Mouse (Mus musculus) CD4-positive, CD25-positive, alpha-beta regulatory T cell, adult 4 months (primary cell): ENCODE results near the gene Ndufv3. TPM values are rescaled to one million over a fixed set of nuclear protein-coding genes. Genes with fewer than 3 reads are reported as not detected.

Experiments
- ATAC-seq: one replicate; pipeline ENCODE4 v1.8.0; 2017
- polyA plus RNA-seq, 2 experiments: library from polyadenylated mRNA; unstranded; fragments of 100-300 nt; shearing (Covaris generic); gene quantifications; one replicate each; pipeline ENCODE4 v1.2.1; 2017

Gene Ndufv3
- polyA plus RNA-seq, 2 experiments from 2014 or later = 217 to 229 TPM

DNA sequence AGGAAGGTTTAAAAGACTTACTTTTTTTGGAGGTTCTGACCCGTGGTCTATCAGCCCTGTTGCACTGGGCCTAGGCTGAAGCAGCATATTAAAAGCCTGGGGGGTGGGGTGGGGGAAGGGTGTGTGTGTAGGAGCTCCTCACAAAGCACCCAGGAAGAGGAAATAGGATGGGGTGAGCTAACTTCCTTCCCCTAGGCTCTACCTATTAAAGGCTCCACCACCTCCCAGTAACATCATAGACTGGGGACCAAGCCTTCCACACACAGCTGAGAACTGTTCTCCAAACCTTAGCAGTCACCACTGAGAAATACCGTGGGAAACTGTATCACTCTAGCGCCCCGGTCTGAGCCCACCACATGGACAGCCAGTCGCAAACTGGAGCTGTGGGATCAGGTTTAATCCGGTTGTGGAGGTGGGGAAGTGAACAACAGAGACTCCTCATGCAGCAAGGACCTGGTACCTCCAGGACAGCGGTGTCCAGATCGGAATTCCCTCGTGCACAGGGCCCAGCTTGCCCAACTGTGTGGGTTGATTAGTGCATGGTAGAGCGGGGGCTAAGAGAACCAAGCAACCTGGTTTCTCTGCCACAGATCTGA, 38.1 kb downstream of the Ndufv3 start:
- peak; percentile 65 for ATAC-seq

DNA sequence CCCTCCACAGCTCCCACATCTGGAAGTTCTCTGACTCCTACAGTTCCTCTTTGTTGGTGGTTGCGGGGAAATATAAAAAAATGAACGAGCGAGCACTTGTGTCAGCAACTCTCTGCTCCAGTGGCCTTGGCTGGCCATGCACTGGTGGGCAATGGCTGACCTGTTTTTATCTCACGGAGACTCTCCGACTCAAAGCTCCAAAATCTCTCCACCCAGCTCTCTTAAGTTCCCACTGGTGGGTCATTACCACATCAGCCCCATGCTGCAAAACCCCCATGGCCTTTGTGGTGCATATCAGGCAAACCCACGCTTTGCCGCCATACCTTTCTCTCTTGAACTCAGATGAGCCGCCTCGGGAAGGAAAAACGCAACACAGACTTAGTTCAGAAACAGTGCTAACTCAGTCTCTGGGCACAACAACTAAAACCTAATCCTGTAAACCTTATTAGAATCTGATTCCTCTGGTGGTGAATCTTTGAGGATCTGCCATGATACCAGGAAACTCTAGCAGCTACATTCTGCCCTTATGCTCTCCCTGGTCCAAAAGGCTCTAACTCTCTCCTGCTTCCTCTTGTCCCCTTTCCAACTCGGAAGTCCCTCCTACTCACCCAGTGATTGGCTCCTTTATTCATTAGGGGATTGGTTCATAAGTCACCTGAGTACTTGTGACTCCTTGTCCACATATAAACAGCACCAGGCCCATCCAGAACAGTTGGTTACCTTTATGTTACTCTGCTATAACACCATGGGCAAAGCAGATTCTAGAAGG, 39.3 kb downstream of the Ndufv3 start:
- ATAC-seq = no peak

- ATAC-seq = no peak
Observed at GRCm38 (mm10) chr17:31563632-31564014, 43.7 kb downstream of the Ndufv3 start.

GRCm38 (mm10) chr17:31564015-31564857, 44.3 kb downstream of the Ndufv3 start, which contains the start of gene Pknox1:
Gene Pknox1 (plus strand): TSS chr17:31564734.
- ATAC-seq = peak; percentile 88

- ATAC-seq = no peak
Observed at GRCm38 (mm10) chr17:31564858-31565140, 44.9 kb downstream of the Ndufv3 start.

- ATAC-seq = peak; percentile 15
Observed at GRCm38 (mm10) chr17:31565141-31566056, 45.5 kb downstream of the Ndufv3 start.

GRCm38 (mm10) chr17:31566276-31566675, 46.4 kb downstream of the Ndufv3 start:
- ATAC-seq = no peak

DNA sequence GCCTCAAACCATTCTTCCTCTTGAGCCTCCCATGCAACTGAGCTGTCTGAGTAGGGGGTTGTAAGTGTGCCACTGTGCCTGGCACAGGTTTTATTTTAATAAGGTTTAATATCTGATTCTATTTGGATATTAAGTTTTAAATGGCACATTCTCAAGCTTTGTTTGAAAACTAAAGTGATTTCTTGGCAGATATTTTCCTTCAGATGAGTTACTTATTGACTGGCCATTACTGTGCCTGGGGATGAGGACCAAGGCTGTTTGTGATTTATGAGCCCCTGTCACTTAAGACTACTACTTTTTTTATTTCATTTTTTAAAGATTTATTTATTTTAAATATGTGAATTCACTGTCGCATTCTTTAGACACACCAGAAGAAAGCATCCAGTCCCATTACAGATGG, 49.8 kb downstream of the Ndufv3 start:
- ATAC-seq = no peak

DNA sequence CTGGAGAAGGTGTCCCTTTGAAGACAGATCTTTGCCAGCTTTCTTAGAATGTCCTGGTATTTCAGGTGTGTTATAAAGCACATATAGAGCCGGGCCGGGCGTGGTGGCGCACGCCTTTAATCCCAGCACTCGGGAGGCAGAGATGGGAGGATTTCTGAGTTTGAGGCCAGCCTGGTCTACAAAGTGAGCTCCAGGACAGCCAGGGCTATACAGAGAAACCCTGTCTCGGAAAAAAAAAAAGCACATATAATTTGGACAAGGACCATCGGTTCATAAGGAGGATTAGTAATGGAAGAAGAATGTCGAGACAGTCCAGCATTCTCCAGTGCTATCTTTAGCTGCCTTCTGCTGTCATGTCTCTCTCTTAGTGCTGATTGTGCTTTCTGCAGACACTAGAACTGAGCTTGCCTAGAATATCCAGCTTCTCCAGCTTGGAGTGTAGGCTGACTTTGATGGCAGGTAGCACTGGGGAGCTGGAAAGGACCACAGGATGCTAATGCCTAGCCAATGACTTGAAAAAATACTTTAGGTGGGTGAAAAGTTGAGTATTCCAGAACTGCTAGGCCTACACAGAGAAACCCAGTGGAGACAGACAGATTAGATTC, 50.5 kb downstream of the Ndufv3 start:
- ATAC-seq = no peak

GRCm38 (mm10) chr17:31571689-31572088, 51.8 kb downstream of the Ndufv3 start:
- no peak for ATAC-seq

- ATAC-seq = no peak
Observed at GRCm38 (mm10) chr17:31574662-31575061, 54.7 kb downstream of the Ndufv3 start.

GRCm38 (mm10) chr17:31576394-31577175, 56.7 kb downstream of the Ndufv3 start:
- ATAC-seq = no peak

DNA sequence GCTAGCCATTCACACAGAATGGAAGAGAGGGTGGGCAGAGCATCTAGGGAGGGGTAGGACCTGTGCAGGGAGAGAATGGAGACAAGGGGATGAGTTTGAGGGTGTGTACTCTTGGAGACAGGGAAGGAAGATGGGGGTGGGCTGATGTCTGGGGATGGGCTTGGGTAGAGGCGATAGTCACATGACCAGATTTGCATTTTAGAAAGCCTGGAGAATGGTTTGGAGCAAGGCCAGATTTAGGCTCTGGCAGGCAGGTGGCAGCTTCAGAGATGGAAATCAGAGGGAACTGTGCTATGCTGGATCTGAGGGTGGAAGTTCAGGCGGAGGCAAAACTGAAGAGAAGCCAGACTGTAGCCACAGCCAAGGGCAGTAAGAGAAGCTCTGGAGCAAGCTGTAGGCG, 60.4 kb downstream of the Ndufv3 start:
- no peak for ATAC-seq

Other genes starting within 250 kb of the Ndufv3 start
- gene Rsph1, start 242.7 kb upstream of the Ndufv3 start, polyA plus RNA-seq = 1 to 10 TPM in 1 of 2 experiments, under 1 TPM in 1; 0.52 to 1.1 TPM
- 10 to 100 TPM; 29.9 to 42.6 TPM for gene Slc37a1, start 233.3 kb upstream of the Ndufv3 start, polyA plus RNA-seq
- gene Pde9a, start 133.9 kb upstream of the Ndufv3 start, polyA plus RNA-seq = not detected
- gene Wdr4, start 135 bp upstream of the Ndufv3 start, polyA plus RNA-seq = 10 to 100 TPM; 18.2 to 24.9 TPM
- gene Pknox1, start 44.6 kb downstream of the Ndufv3 start, polyA plus RNA-seq = 10 to 100 TPM; 48.3 to 58.9 TPM
- gene Cbs, start 117.1 kb downstream of the Ndufv3 start, polyA plus RNA-seq = under 1 TPM in 1 of 2 experiments, not detected in 1; 0.61 TPM
- gene U2af1, start 138.8 kb downstream of the Ndufv3 start, polyA plus RNA-seq = 100 to 1,000 TPM in 1 of 2 experiments, 10 to 100 TPM in 1; 53.7 to 103 TPM
- gene Cryaa, start 157.7 kb downstream of the Ndufv3 start, polyA plus RNA-seq = not detected